Mouse (Mus musculus): ENCODE measurements around the gene Olfr771.
"Not testable (repeated sequence)": the region's sequence is repeated elsewhere in the genome, so short reads cannot be mapped to it uniquely, and the experiment has no call there.

Olfr771 gene

DNA sequence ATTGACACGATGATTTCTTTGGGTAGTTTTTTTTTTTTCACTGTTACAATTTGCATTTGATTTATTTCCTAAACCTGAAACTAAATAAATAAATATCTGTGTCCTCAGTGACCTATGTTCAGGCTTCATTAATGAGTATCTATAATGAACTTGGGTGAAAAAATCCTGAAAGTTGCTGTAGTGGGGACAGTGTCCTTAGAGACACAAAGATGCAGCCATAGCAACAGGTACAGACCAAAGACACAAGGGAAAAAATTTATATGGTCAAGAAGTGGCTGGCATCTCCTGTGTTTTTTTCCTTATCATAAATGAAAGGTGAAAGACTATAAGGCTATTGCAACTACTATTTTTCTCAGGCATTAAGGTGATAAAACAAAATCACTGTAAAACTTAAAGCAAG is at the start of gene Olfr771:
TSS of gene Olfr771 (minus strand) at position 101 of the 400 bp plus-strand sequence.
- DNase-seq, result no peak

DNA sequence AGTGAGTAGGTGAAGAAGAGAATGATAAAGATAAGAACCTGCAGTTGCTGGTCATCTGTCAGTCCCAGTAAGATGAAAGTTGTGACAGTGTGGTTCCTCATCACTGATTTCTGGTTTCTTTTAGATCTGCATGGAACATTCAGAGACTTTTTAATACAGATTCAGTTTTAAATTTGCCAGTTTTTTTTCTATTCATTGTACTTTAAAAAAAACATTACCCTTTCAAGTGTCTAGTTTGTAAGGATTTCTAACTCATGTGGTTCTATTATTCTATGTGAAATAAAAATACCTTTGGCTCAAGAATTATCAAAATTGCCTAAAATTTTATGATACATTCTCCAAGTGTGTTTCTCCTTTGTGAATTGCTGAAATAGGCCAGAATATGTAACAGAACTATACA is 22.8 kb upstream of the Olfr771 start, which contains the start of gene Olfr773:
TSS of gene Olfr773 (minus strand) at position 101 of the 400 bp plus-strand sequence.
- not testable (repeated sequence) for DNase-seq

DNA sequence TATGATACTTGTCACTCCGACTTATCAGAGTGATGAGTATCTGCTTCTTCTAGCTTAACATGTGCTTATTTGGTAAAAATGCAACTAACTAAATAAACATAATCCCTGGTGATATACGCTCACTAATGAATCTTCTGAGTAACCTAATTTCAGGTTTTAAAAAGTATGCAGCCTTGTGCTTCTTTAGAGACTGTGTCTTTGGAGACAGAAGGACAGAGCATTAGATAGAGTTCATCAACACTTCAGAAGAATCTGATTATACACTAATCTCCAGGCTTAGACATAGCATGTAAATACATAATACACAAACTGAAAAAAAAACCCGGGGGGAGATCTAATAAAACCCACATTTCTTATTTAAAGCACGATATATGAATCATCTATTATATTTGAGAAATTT is 13.3 kb upstream of the Olfr771 start, which contains the start of gene Olfr772:
TSS of gene Olfr772 (minus strand) at position 101 of the 400 bp plus-strand sequence.
- DNase-seq, result not testable (repeated sequence)

DNA sequence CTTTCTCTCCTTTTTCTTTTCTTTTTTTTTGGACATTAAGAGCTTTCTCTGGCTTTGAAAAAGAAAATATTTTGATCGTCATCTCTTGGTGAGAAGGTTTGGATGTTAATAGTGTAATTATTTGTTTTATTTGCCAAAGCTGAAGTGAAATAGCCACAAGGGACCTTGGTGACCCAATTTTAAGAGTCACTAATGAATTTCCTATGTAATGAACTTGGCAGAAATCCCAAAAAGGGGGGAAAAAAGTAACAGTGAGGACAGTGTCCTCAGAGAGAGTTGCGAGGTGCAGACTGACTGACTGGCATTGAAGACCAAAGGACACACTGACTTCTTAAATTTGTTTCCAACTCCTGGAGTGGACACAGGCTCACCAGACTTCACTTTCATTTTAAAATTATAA is 25.7 kb downstream of the Olfr771 start, which contains the start of gene Olfr770:
TSS of gene Olfr770 (minus strand) at position 101 of the 400 bp plus-strand sequence.
- no peak for DNase-seq

DNA sequence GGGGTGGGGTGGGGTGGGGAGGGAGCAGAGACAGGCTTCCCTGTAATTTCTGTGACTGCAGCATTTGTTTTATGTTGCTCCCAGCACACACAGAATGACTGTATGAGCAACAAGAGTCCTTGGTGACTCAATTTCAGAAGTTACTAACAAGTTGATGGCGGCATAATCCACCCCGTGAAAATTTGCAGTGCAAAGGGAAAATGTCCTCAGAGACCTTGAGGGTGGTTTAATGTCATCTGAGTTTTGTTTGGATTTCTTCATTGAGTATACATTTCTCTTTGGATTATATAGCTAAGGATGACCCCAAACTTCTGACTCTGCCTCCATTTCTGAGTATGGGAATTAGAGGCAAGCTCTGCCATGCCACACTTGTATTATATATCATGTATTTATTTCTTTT is 46.8 kb downstream of the Olfr771 start, which contains the start of gene Olfr769:
TSS of gene Olfr769 (minus strand) at position 101 of the 400 bp plus-strand sequence.
- DNase-seq, result no peak

DNA sequence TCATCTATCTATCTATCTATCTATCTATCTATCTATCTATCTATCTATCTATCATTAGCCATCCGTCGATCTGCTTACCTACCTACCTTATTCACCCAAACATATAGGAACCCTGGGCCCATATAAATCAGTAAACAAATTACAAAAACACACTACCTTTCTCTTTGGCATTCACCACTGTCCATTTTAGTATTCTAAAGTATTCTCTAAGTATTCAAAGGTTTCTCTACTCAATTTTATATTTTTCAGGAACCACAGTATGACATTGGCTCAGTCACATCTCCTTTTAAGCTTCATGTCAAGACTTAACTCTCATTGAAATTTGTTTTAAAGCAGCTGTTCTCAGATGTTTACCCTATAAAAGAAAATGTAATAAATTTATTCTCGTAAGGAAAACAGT is 49.4 kb downstream of the Olfr771 start:
- DNase-seq, result no peak
